Mouse (Mus musculus): ENCODE measurements around the gene Acsl1. TPM values are rescaled to one million over a fixed set of nuclear protein-coding genes. Genes with fewer than 3 reads are reported as not detected.

The Acsl1 gene
- polyA plus RNA-seq, 1 experiment from 2014 or later, result 8.7 TPM

- H3K36me3 ChIP-seq (replicated peaks), result no peaks in the 10 kb centered on the region
- H3K27me3 ChIP-seq (replicated peaks; ENCODE audit: low read depth, poor library complexity, severe bottlenecking), result no peaks in the 10 kb centered on the region
- no peaks in the 10 kb centered on the region for H3K9me3 ChIP-seq
- no peak overlapping the region for H3K4me3 ChIP-seq
- DNase-seq (ENCODE audit: low spot score), result no peak
- 91% methylated on average over 8 of the region's 8 CpGs for WGBS
- no peak overlapping the region for H3K27ac ChIP-seq (replicated peaks)
- peaks cover 13% of the 10 kb centered on the region for H3K4me1 ChIP-seq
These were observed 55.3 kb downstream of the Acsl1 start for GRCm38 (mm10) chr8:46526098-46526497.

GRCm38 (mm10) chr8:46526821-46527220 is 56.0 kb downstream of the Acsl1 start:
- Histone ChIP-seq H3K4me3 (no peak overlapping the region), H3K4me1 (peaks cover 13% of the 10 kb centered on the region), H3K36me3 (replicated peaks) (no peaks in the 10 kb centered on the region), H3K27me3 (replicated peaks; ENCODE audit: low read depth, poor library complexity, severe bottlenecking) (no peaks in the 10 kb centered on the region), H3K27ac (replicated peaks) (no peak overlapping the region), H3K9me3 (no peaks in the 10 kb centered on the region)
- DNase-seq (ENCODE audit: low spot score), result no peak
- 90% methylated on average over 10 of the region's 10 CpGs for WGBS

GRCm38 (mm10) chr8:46529508-46529907 is 58.7 kb downstream of the Acsl1 start:
- no peak for DNase-seq (ENCODE audit: low spot score)
- H3K27ac ChIP-seq (replicated peaks), result no peak overlapping the region
- WGBS, result 77% methylated on average over 4 of the region's 4 CpGs
- H3K4me1 ChIP-seq, result peaks cover 13% of the 10 kb centered on the region
- no peaks in the 10 kb centered on the region for H3K9me3 ChIP-seq
- H3K27me3 ChIP-seq (replicated peaks; ENCODE audit: low read depth, poor library complexity, severe bottlenecking), result no peaks in the 10 kb centered on the region
- H3K36me3 ChIP-seq (replicated peaks), result no peaks in the 10 kb centered on the region; the same call in 1 of the 2 replicates
- no peak overlapping the region for H3K4me3 ChIP-seq

- 32% methylated on average over 4 of the region's 4 CpGs for WGBS
- Histone ChIP-seq H3K4me3 (no peak overlapping the region), H3K4me1 (peaks cover 13% of the 10 kb centered on the region), H3K9me3 (no peaks in the 10 kb centered on the region), H3K27ac (replicated peaks) (no peak overlapping the region), H3K27me3 (replicated peaks; ENCODE audit: low read depth, poor library complexity, severe bottlenecking) (no peaks in the 10 kb centered on the region), H3K36me3 (replicated peaks) (no peaks in the 10 kb centered on the region; the same call in 1 of the 2 replicates)
- DNase-seq (ENCODE audit: low spot score), result peak; percentile 29
These were observed 59.7 kb downstream of the Acsl1 start for GRCm38 (mm10) chr8:46530541-46530940.

- H3K4me3 ChIP-seq, result no peak overlapping the region
- no peak overlapping the region for H3K27ac ChIP-seq (replicated peaks)
- peaks cover 16% of the 10 kb centered on the region for H3K4me1 ChIP-seq
- no peaks in the 10 kb centered on the region for H3K27me3 ChIP-seq (replicated peaks; ENCODE audit: low read depth, poor library complexity, severe bottlenecking)
- no peaks in the 10 kb centered on the region; the same call in 1 of the 2 replicates for H3K36me3 ChIP-seq (replicated peaks)
- DNase-seq (ENCODE audit: low spot score), result no peak
- 90% methylated on average over 7 of the region's 7 CpGs for WGBS
- no peaks in the 10 kb centered on the region for H3K9me3 ChIP-seq
These were observed 63.1 kb downstream of the Acsl1 start for GRCm38 (mm10) chr8:46533926-46534325.

- no peak overlapping the region for H3K27ac ChIP-seq (replicated peaks)
- no peaks in the 10 kb centered on the region for H3K9me3 ChIP-seq
- WGBS, result 65% methylated on average over 5 of the region's 5 CpGs
- H3K36me3 ChIP-seq (replicated peaks), result no peaks in the 10 kb centered on the region
- H3K4me3 ChIP-seq, result no peak overlapping the region
- peaks cover 3% of the 10 kb centered on the region; the same call in 1 of the 2 replicates for H3K4me1 ChIP-seq
- no peaks in the 10 kb centered on the region for H3K27me3 ChIP-seq (replicated peaks; ENCODE audit: low read depth, poor library complexity, severe bottlenecking)
- DNase-seq (ENCODE audit: low spot score), result no peak
These were observed 68.9 kb downstream of the Acsl1 start for GRCm38 (mm10) chr8:46539701-46540100.

- 88% methylated on average over 7 of the region's 7 CpGs for WGBS
- H3K27ac ChIP-seq (replicated peaks), result no peak overlapping the region
- no peaks in the 10 kb centered on the region for H3K9me3 ChIP-seq
- no peaks in the 10 kb centered on the region for H3K27me3 ChIP-seq (replicated peaks; ENCODE audit: low read depth, poor library complexity, severe bottlenecking)
- H3K4me1 ChIP-seq, result peaks cover 3% of the 10 kb centered on the region; the same call in 1 of the 2 replicates
- no peak overlapping the region for H3K4me3 ChIP-seq
- H3K36me3 ChIP-seq (replicated peaks), result no peaks in the 10 kb centered on the region
- no peak for DNase-seq (ENCODE audit: low spot score)
These were observed 72.4 kb downstream of the Acsl1 start for GRCm38 (mm10) chr8:46543191-46543590.

GRCm38 (mm10) chr8:46543662-46544061 is 72.8 kb downstream of the Acsl1 start:
- H3K36me3 ChIP-seq (replicated peaks), result no peaks in the 10 kb centered on the region
- H3K4me1 ChIP-seq, result peaks cover 3% of the 10 kb centered on the region; the same call in 1 of the 2 replicates
- H3K9me3 ChIP-seq, result no peaks in the 10 kb centered on the region
- H3K27me3 ChIP-seq (replicated peaks; ENCODE audit: low read depth, poor library complexity, severe bottlenecking), result no peaks in the 10 kb centered on the region
- H3K27ac ChIP-seq (replicated peaks), result no peak overlapping the region
- WGBS, result 74% methylated on average over 6 of the region's 6 CpGs
- H3K4me3 ChIP-seq, result no peak overlapping the region
- DNase-seq (ENCODE audit: low spot score), result no peak

- WGBS, result 84% methylated on average over 5 of the region's 5 CpGs
These were observed 75.0 kb downstream of the Acsl1 start for GRCm38 (mm10) chr8:46545854-46546253.

GRCm38 (mm10) chr8:46546431-46547176 is 75.8 kb downstream of the Acsl1 start:
- Histone ChIP-seq H3K9me3 (no peaks in the 10 kb centered on the region), H3K27me3 (replicated peaks; ENCODE audit: low read depth, poor library complexity, severe bottlenecking) (no peaks in the 10 kb centered on the region), H3K27ac (replicated peaks) (no peak overlapping the region; the same call in 1 of the 2 replicates), H3K4me3 (no peak overlapping the region), H3K36me3 (replicated peaks) (no peaks in the 10 kb centered on the region), H3K4me1 (no peaks in the 10 kb centered on the region)
- DNase-seq (ENCODE audit: low spot score), result no peak
- 83% methylated on average over 11 of the region's 11 CpGs for WGBS

More at GRCm38 (mm10) chr8:46545854-46546253, 75.0 kb downstream of the Acsl1 start:
- no peak for DNase-seq (ENCODE audit: low spot score)
- H3K27ac ChIP-seq (replicated peaks), result no peak overlapping the region
- H3K27me3 ChIP-seq (replicated peaks; ENCODE audit: low read depth, poor library complexity, severe bottlenecking), result no peaks in the 10 kb centered on the region
- H3K9me3 ChIP-seq, result no peaks in the 10 kb centered on the region
- H3K4me1 ChIP-seq, result no peaks in the 10 kb centered on the region
- no peak overlapping the region for H3K4me3 ChIP-seq
- no peaks in the 10 kb centered on the region for H3K36me3 ChIP-seq (replicated peaks)

GRCm38 (mm10) chr8:46547245-46547644 is 76.4 kb downstream of the Acsl1 start:
- Histone ChIP-seq H3K27me3 (replicated peaks; ENCODE audit: low read depth, poor library complexity, severe bottlenecking) (no peaks in the 10 kb centered on the region), H3K4me1 (peaks cover under 1% of the 10 kb centered on the region), H3K4me3 (no peak overlapping the region), H3K27ac (replicated peaks) (no peak overlapping the region; the same call in 1 of the 2 replicates), H3K36me3 (replicated peaks) (no peaks in the 10 kb centered on the region), H3K9me3 (no peaks in the 10 kb centered on the region)
- 53% methylated on average over 4 of the region's 4 CpGs for WGBS
- peak; percentile 49 for DNase-seq (ENCODE audit: low spot score)

GRCm38 (mm10) chr8:46550058-46550457 is 79.2 kb downstream of the Acsl1 start:
- Histone ChIP-seq H3K4me1 (peaks cover 11% of the 10 kb centered on the region), H3K27me3 (replicated peaks; ENCODE audit: low read depth, poor library complexity, severe bottlenecking) (no peaks in the 10 kb centered on the region), H3K4me3 (no peak overlapping the region), H3K27ac (replicated peaks) (no peak overlapping the region), H3K9me3 (no peaks in the 10 kb centered on the region), H3K36me3 (replicated peaks) (peaks cover 4% of the 10 kb centered on the region)
- no peak for DNase-seq (ENCODE audit: low spot score)
- 88% methylated on average over 8 of the region's 8 CpGs for WGBS

- H3K4me3 ChIP-seq, result peak overlapping the region; percentile 74
- peaks cover 11% of the 10 kb centered on the region for H3K4me1 ChIP-seq
- H3K27ac ChIP-seq (replicated peaks), result peak overlapping the region; percentile 82; the same call in 1 of the 2 replicates
- peaks cover 14% of the 10 kb centered on the region for H3K36me3 ChIP-seq (replicated peaks)
- H3K9me3 ChIP-seq, result no peaks in the 10 kb centered on the region
- WGBS, result 52% methylated on average over 4 of the region's 4 CpGs
- no peak for DNase-seq (ENCODE audit: low spot score)
- H3K27me3 ChIP-seq (replicated peaks; ENCODE audit: low read depth, poor library complexity, severe bottlenecking), result no peaks in the 10 kb centered on the region
These were observed 80.2 kb downstream of the Acsl1 start for GRCm38 (mm10) chr8:46551029-46551428.
